ENCODE assay signal across 8 mouse cellular contexts in the genomic region with DNA sequence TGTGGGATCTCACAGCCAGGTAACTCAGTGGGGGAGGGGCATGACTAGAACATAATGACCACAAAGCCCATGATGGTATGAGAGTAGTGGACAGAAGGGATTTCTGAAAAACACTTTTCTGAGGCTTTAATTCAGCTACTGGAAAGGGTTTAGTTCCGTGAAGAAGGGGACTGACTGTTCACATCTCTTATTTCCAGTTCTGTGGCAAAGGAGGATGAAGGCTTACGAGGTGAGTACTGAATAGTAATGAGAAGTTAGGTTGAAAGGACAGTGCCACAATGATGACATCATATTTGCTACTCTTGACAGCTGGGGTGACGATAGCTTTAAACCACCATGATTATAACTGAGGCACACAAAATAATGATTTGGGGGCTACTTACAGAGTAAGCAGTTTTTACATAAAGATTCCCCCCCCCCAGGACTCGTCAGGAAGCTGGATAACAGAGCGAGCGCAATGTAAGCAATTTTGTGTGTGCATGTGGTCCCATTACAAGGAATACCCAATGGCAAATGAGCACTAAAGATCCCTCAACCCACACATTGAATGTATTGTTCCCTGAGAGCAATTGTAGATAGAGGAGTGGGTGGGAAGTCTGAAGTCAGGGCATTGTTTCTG. TPM values are rescaled to one million over a fixed set of nuclear protein-coding genes. Genes with fewer than 3 reads are reported as not detected.
DNase-seq lines count a peak whose midpoint lies in the region; ATAC-seq and TF ChIP-seq lines count a peak whose summit lies in the region.

No protein-coding gene starts in this region.

- no peak for TF ChIP-seq POLR2A in CH12.LX (IDR thresholded peaks at IDR 0.05; ENCODE audit: low read depth, low read length)

- peak overlapping the region; percentile 97 for H3K4me2 ChIP-seq in CH12.LX (ENCODE audit: insufficient read depth, low read depth, poor library complexity, severe bottlenecking)
- peak overlapping the region; percentile 78 for H3K4me2 ChIP-seq in hindbrain, embryonic 16.5 days (ENCODE audit: low read length)
- peak overlapping the region; percentile 87 for H3K4me2 ChIP-seq in lung, embryonic 16.5 days (ENCODE audit: low read depth, low read length)
- peak overlapping the region; percentile 72 for H3K4me2 ChIP-seq in stomach, embryonic 16.5 days (ENCODE audit: low read depth, low read length)

- H3K36me3 ChIP-seq in CH12.LX (replicated peaks in 1 of 2; ENCODE audit: control insufficient read depth in 1 of 2, insufficient read depth in 1 of 2, low read length in 1 of 2): peaks cover 49 to 62% of the 10 kb centered on the region in 2 experiments
- peaks cover 22% of the 10 kb centered on the region for H3K36me3 ChIP-seq in hindbrain, embryonic 16.5 days (ENCODE audit: control insufficient read depth, insufficient read depth, low read length)
- H3K36me3 ChIP-seq in lung, embryonic 16.5 days (ENCODE audit: control insufficient read depth, insufficient read depth, low read length): peaks cover 35% of the 10 kb centered on the region
- H3K36me3 ChIP-seq in stomach, embryonic 16.5 days (ENCODE audit: control insufficient read depth, insufficient read depth, low read length): peaks cover 33% of the 10 kb centered on the region

- TF ChIP-seq EP300 in CH12.LX (IDR thresholded peaks at IDR 0.05; ENCODE audit: low read length): no peak

- DNase-seq in adrenal gland, adult 2 months: peak; percentile 23
- DNase-seq in adrenal gland, adult 8-10 months: no peak
- peak; percentile 68 for DNase-seq in CH12.LX (ENCODE audit: extremely low read depth)
- DNase-seq in embryo, embryonic 11 days: peak; percentile 48

- H3K27ac ChIP-seq in CH12.LX (ENCODE audit: insufficient read depth, low read depth): peak overlapping the region; percentile 86
- H3K27ac ChIP-seq in hindbrain, embryonic 16.5 days (ENCODE audit: low read depth, low read length): peak overlapping the region; percentile 94
- peak overlapping the region; percentile 89 for H3K27ac ChIP-seq in lung, embryonic 16.5 days (ENCODE audit: low read length)
- H3K27ac ChIP-seq in stomach, embryonic 16.5 days (ENCODE audit: low read length): peak overlapping the region; percentile 91

- H3K4me1 ChIP-seq in CH12.LX (ENCODE audit: control insufficient read depth in 1 of 2, insufficient read depth in 2 of 2): peaks cover 0 to 42% of the 10 kb centered on the region in 2 experiments; a peak in 3 of 4 replicates
- H3K4me1 ChIP-seq in hindbrain, embryonic 16.5 days (ENCODE audit: control insufficient read depth, insufficient read depth, low read depth, low read length): peaks cover 28% of the 10 kb centered on the region
- peaks cover 15% of the 10 kb centered on the region for H3K4me1 ChIP-seq in lung, embryonic 16.5 days (replicated peaks; ENCODE audit: control insufficient read depth, insufficient read depth, low read length)
- H3K4me1 ChIP-seq in stomach, embryonic 16.5 days (ENCODE audit: control insufficient read depth, insufficient read depth, low read length): peaks cover 9% of the 10 kb centered on the region

- WGBS in hindbrain, embryonic 16.5 days: 0% methylated on average over 6 of the region's 6 CpGs
- WGBS in lung, embryonic 16.5 days: under 1% methylated on average over 6 of the region's 6 CpGs
- WGBS in stomach, embryonic 16.5 days: under 1% methylated on average over 6 of the region's 6 CpGs

- peak overlapping the region; percentile 95 for H3K9ac ChIP-seq in CH12.LX (ENCODE audit: insufficient read depth, low read depth)
- H3K9ac ChIP-seq in hindbrain, embryonic 16.5 days (ENCODE audit: low read depth, low read length): peak overlapping the region; percentile 94
- H3K9ac ChIP-seq in lung, embryonic 16.5 days (ENCODE audit: low read length): peak overlapping the region; percentile 96
- peak overlapping the region; percentile 82 for H3K9ac ChIP-seq in stomach, embryonic 16.5 days (ENCODE audit: low read length)

- H3K27me3 ChIP-seq in CH12.LX (replicated peaks): no peaks in the 10 kb centered on the region
- H3K27me3 ChIP-seq in hindbrain, embryonic 16.5 days (replicated peaks; ENCODE audit: control insufficient read depth, insufficient read depth, low read length): no peaks in the 10 kb centered on the region
- no peaks in the 10 kb centered on the region for H3K27me3 ChIP-seq in lung, embryonic 16.5 days (ENCODE audit: control insufficient read depth, insufficient read depth, low read depth, low read length)
- no peaks in the 10 kb centered on the region for H3K27me3 ChIP-seq in stomach, embryonic 16.5 days (ENCODE audit: control insufficient read depth, insufficient read depth, low read length)

- dilution Hi-C loops in CH12.LX (cut with MboI; ENCODE audit: extremely low pct_ligation_motif_present, extremely low pct_unique_long_range_greater_than_20kb, low sequenced_read_pairs): no loop called here

- peak overlapping the region; percentile 66 to 95 (median 78) for H3K4me3 ChIP-seq in CH12.LX (replicated peaks in 1 of 3; ENCODE audit: low read depth in 2 of 3, low read length in 2 of 3, poor library complexity in 1 of 3)
- H3K4me3 ChIP-seq in hindbrain, embryonic 16.5 days (ENCODE audit: low read length): peak overlapping the region; percentile 79
- peak overlapping the region; percentile 90 for H3K4me3 ChIP-seq in lung, embryonic 16.5 days (ENCODE audit: low read length)
- H3K4me3 ChIP-seq in stomach, embryonic 16.5 days (replicated peaks; ENCODE audit: low read length): peak overlapping the region; percentile 62

- no peak for TF ChIP-seq RAD21 in CH12.LX (IDR thresholded peaks at IDR 0.05; ENCODE audit: low read depth, low read length)

- in situ Hi-C loops in CH12.LX (cut with MboI; ENCODE audit: low pct_ligation_motif_present, low pct_unique_long_range_greater_than_20kb, low sequenced_read_pairs): no loop called here

- no peak for ATAC-seq in hindbrain, embryonic 16.5 days
- ATAC-seq in lung, embryonic 16.5 days (ENCODE audit: low read depth): no peak
- no peak for ATAC-seq in stomach, embryonic 16.5 days (ENCODE audit: insufficient read depth, low FRiP score)
- no peak for ATAC-seq in monocyte, adult 5-6 weeks (replicated peaks; ENCODE audit: insufficient number of reproducible peaks, low FRiP score, low TSS enrichment, poor library complexity, severe bottlenecking)

- no peaks in the 10 kb centered on the region for H3K9me3 ChIP-seq in CH12.LX (replicated peaks; ENCODE audit: low read length)
- H3K9me3 ChIP-seq in hindbrain, embryonic 16.5 days (ENCODE audit: control insufficient read depth, low read length): no peaks in the 10 kb centered on the region
- no peaks in the 10 kb centered on the region for H3K9me3 ChIP-seq in lung, embryonic 16.5 days (ENCODE audit: control insufficient read depth, low read length)
- H3K9me3 ChIP-seq in stomach, embryonic 16.5 days (replicated peaks; ENCODE audit: control insufficient read depth, low read length): no peaks in the 10 kb centered on the region

- H3K79me2 ChIP-seq in CH12.LX (replicated peaks; ENCODE audit: control insufficient read depth, extremely low read depth, insufficient read depth, poor library complexity, severe bottlenecking): peaks cover 25% of the 10 kb centered on the region

- TF ChIP-seq CTCF in CH12.LX (conservative IDR thresholded peaks at IDR 0.05 in 1 of 2, IDR thresholded peaks at IDR 0.05 in 1 of 2; ENCODE audit: low read depth in 2 of 2, low read length in 2 of 2): no peak

RNA-seq across cellular contexts. Expression of a gene that starts 1.2 kb away (rescaled TPM):
- 10 to 100 TPM; 13.1 to 16.0 TPM for total RNA-seq in adrenal gland, adult 2 months (2021)
- 0.45 and 0.57 TPM in 2 replicates for polyA plus RNA-seq in adrenal gland, adult 2 months (2012; rRNA removed)
- 10 to 100 TPM; 13.1 to 27.1 (median 19.0) TPM for total RNA-seq in adrenal gland, adult 8-10 months (2022)
- total RNA-seq in CH12.LX (2012; rRNA removed) (4.7 and 5.2 TPM in 2 replicates), CH12.LX (2014; rRNA removed) (3.1 and 4.5 TPM in 2 replicates)
- polyA plus RNA-seq in CH12.LX (2012; ENCODE audit: insufficient read length, low read depth): 3.6 and 4.8 TPM in 2 replicates
- 9.6 and 11.8 TPM in 2 replicates for polyA plus RNA-seq in hindbrain, embryonic 16.5 days (2015; fragmentation: Nextera tagmentation; extraction: Ambion mirVana)
- 7.5 and 12.2 TPM in 2 replicates for polyA plus RNA-seq in lung, embryonic 16.5 days (2015; fragmentation: Nextera tagmentation; extraction: Ambion mirVana)
- 4.0 and 7.4 TPM in 2 replicates for polyA plus RNA-seq in stomach, embryonic 16.5 days (2015; fragmentation: Nextera tagmentation; extraction: Ambion mirVana)
- total RNA-seq in monocyte, adult 5-6 weeks (2017): 13.1 to 20.4 TPM (median 15.5 TPM) in 3 replicates

RNA-seq across cellular contexts. Expression of a gene that starts 34.6 kb away (rescaled TPM):
- total RNA-seq in adrenal gland, adult 2 months (2021): 10 to 100 TPM; 26.5 to 27.4 TPM
- 6.9 and 11.5 TPM in 2 replicates for polyA plus RNA-seq in adrenal gland, adult 2 months (2012; rRNA removed)
- 10 to 100 TPM; 29.7 to 31.8 (median 31.0) TPM for total RNA-seq in adrenal gland, adult 8-10 months (2022)
- total RNA-seq in CH12.LX (2012; rRNA removed): 44.7 and 46.2 TPM in 2 replicates
- total RNA-seq in CH12.LX (2014; rRNA removed): 64.7 and 74.0 TPM in 2 replicates
- polyA plus RNA-seq in CH12.LX (2012; ENCODE audit: insufficient read length, low read depth): 50.6 and 55.3 TPM in 2 replicates
- polyA plus RNA-seq in hindbrain, embryonic 16.5 days (2015; fragmentation: Nextera tagmentation; extraction: Ambion mirVana): 28.5 and 29.0 TPM in 2 replicates
- 30.8 and 31.8 TPM in 2 replicates for polyA plus RNA-seq in lung, embryonic 16.5 days (2015; fragmentation: Nextera tagmentation; extraction: Ambion mirVana)
- polyA plus RNA-seq in stomach, embryonic 16.5 days (2015; fragmentation: Nextera tagmentation; extraction: Ambion mirVana): 31.1 and 34.0 TPM in 2 replicates
- total RNA-seq in monocyte, adult 5-6 weeks (2017): 5.7 to 12.4 TPM (median 8.2 TPM) in 3 replicates

RNA-seq across cellular contexts. Expression of a gene that starts 34.6 kb away (rescaled TPM):
- 1 to 10 TPM; 1.8 to 2.5 TPM for total RNA-seq in adrenal gland, adult 2 months (2021)
- polyA plus RNA-seq in adrenal gland, adult 2 months (2012; rRNA removed): 0.19 and 0.35 TPM in 2 replicates
- 1 to 10 TPM; 1.7 to 3.6 (median 2.8) TPM for total RNA-seq in adrenal gland, adult 8-10 months (2022)
- total RNA-seq in CH12.LX (2012; rRNA removed) (4.6 and 5.5 TPM in 2 replicates), CH12.LX (2014; rRNA removed) (10.4 and 11.5 TPM in 2 replicates)
- 13.1 and 13.3 TPM in 2 replicates for polyA plus RNA-seq in CH12.LX (2012; ENCODE audit: insufficient read length, low read depth)
- polyA plus RNA-seq in hindbrain, embryonic 16.5 days (2015; fragmentation: Nextera tagmentation; extraction: Ambion mirVana): 10.4 and 11.7 TPM in 2 replicates
- 37.8 and 38.3 TPM in 2 replicates for polyA plus RNA-seq in lung, embryonic 16.5 days (2015; fragmentation: Nextera tagmentation; extraction: Ambion mirVana)
- polyA plus RNA-seq in stomach, embryonic 16.5 days (2015; fragmentation: Nextera tagmentation; extraction: Ambion mirVana): 22.6 and 26.3 TPM in 2 replicates
- total RNA-seq in monocyte, adult 5-6 weeks (2017): 3.1 to 6.8 TPM (median 4.9 TPM) in 3 replicates

RNA-seq across cellular contexts. Expression of a gene that starts 57.5 kb away (rescaled TPM):
- 1 to 10 TPM in 1 of 2 experiments, under 1 TPM in 1; 0.62 to 9.3 TPM for total RNA-seq in adrenal gland, adult 2 months (2021)
- 0.42 and 5.0 TPM in 2 replicates for polyA plus RNA-seq in adrenal gland, adult 2 months (2012; rRNA removed)
- 1 to 10 TPM in 3 of 4 experiments, under 1 TPM in 1; 0.80 to 2.2 (median 1.6) TPM for total RNA-seq in adrenal gland, adult 8-10 months (2022)
- total RNA-seq in CH12.LX (2012; rRNA removed): 154 and 204 TPM in 2 replicates
- total RNA-seq in CH12.LX (2014; rRNA removed): 193 and 202 TPM in 2 replicates
- polyA plus RNA-seq in CH12.LX (2012; ENCODE audit: insufficient read length, low read depth): 143 and 149 TPM in 2 replicates
- polyA plus RNA-seq in hindbrain, embryonic 16.5 days (2015; fragmentation: Nextera tagmentation; extraction: Ambion mirVana): 2.7 and 3.1 TPM in 2 replicates
- 2.8 and 13.9 TPM in 2 replicates for polyA plus RNA-seq in lung, embryonic 16.5 days (2015; fragmentation: Nextera tagmentation; extraction: Ambion mirVana)
- 34.1 and 40.6 TPM in 2 replicates for polyA plus RNA-seq in stomach, embryonic 16.5 days (2015; fragmentation: Nextera tagmentation; extraction: Ambion mirVana)
- 0.64 to 7.9 TPM (median 0.68 TPM) in 3 replicates for total RNA-seq in monocyte, adult 5-6 weeks (2017)
